Mouse (Mus musculus): ENCODE data around the gene Olfr9. TPM values are rescaled to one million over a fixed set of nuclear protein-coding genes. Genes with fewer than 3 reads are reported as not detected.

Olfr9 gene
- not detected in 2 replicates for polyA plus RNA-seq (2012; rRNA removed; ENCODE audit: low replicate concordance)

DNA sequence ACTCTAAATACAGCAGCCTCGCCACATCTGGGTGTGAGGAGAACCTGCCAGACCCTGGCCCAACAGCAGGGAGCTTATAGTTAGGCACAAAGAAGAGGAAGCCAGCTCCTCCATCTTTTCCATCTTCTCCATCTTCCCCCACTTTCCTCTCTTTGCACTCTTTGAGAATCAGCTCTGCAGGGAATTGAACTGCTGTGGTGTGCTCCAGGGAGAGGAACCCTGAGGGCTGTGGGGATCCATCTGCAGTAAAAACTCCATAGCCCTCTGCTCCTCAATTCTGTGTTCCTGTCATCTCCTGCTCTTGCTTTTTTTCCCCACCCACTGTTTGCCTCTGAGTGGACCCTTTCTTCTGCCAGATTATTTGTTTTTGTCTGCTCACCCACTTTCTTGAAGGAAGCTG lies at the start of gene Olfr9:
Olfr9 (plus strand) TSS at position 301 of the 400 bp plus-strand sequence.

GRCm38 (mm10) chr10:128960590-128961584 lies 28.3 kb upstream of the Olfr9 start, which contains the start of gene Mettl7b:
Gene Mettl7b (minus strand): TSS chr10:128960988.

DNA sequence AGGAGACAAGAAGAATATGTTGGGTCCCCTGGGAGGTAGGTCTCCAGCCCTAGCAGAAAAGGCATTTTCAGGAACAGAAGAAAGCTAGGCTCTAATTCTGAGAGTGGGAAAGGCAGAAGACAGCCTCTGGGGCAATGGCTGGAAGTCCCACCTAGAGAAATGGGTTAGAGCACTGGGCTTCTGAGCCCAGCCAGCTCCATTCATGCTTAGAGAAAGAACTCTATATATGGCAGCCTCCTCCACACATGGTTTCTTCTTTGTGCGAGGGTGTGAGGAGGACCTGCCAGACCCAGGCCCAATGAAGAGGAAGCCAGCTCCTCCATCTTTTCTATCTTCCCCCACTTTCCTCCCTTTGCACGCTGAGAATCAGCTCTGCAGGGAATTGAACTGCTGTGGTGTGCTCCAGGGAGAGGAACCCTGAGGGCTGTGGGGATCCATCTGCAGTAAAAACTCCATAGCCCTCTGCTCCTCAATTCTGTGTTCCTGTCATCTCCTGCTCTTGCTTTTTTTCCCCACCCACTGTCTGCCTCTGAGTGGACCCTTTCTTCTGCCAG lies 21.1 kb downstream of the Olfr9 start, which contains the start of gene Olfr763:
Olfr763 (plus strand) TSS at position 504 of the 554 bp plus-strand sequence.

GRCm38 (mm10) chr10:129039796-129040195 lies 50.6 kb downstream of the Olfr9 start, which contains the start of gene Olfr764-ps1:
Gene Olfr764-ps1 (minus strand): TSS chr10:129039896.

Other genes with a start within 250 kb of the Olfr9 start
- 34.6 and 50.5 TPM in 2 replicates for gene Dgka, start 244.6 kb upstream of the Olfr9 start, polyA plus RNA-seq (2012; rRNA removed; ENCODE audit: low replicate concordance)
- gene Pym1, start 241.5 kb upstream of the Olfr9 start, polyA plus RNA-seq (2012; rRNA removed; ENCODE audit: low replicate concordance), result 16.5 and 19.9 TPM in 2 replicates
- 0.55 and 1.0 TPM in 2 replicates for gene Mmp19, start 198.5 kb upstream of the Olfr9 start, polyA plus RNA-seq (2012; rRNA removed; ENCODE audit: low replicate concordance)
- 7.2 and 12.6 TPM in 2 replicates for gene Dnajc14, start 185.4 kb upstream of the Olfr9 start, polyA plus RNA-seq (2012; rRNA removed; ENCODE audit: low replicate concordance)
- 7.6 and 10.1 TPM in 2 replicates for gene Tmem198b, start 185.1 kb upstream of the Olfr9 start, polyA plus RNA-seq (2012; rRNA removed; ENCODE audit: low replicate concordance)
- gene Sarnp, start 172.1 kb upstream of the Olfr9 start, polyA plus RNA-seq (2012; rRNA removed; ENCODE audit: low replicate concordance), result 0.52 and 0.97 TPM in 2 replicates
- 47.6 and 49.5 TPM in 2 replicates for gene Ormdl2, start 167.8 kb upstream of the Olfr9 start, polyA plus RNA-seq (2012; rRNA removed; ENCODE audit: low replicate concordance)
- 0.36 and 0.58 TPM in 2 replicates for gene Gdf11, start 97.7 kb upstream of the Olfr9 start, polyA plus RNA-seq (2012; rRNA removed; ENCODE audit: low replicate concordance)
- 52.9 and 71.0 TPM in 2 replicates for gene Cd63, start 88.4 kb upstream of the Olfr9 start, polyA plus RNA-seq (2012; rRNA removed; ENCODE audit: low replicate concordance)
- gene Rdh5, start 66.5 kb upstream of the Olfr9 start, polyA plus RNA-seq (2012; rRNA removed; ENCODE audit: low replicate concordance), result 32.9 and 39.5 TPM in 2 replicates
- gene Bloc1s1, start 65.4 kb upstream of the Olfr9 start, polyA plus RNA-seq (2012; rRNA removed; ENCODE audit: low replicate concordance), result 74.1 and 80.1 TPM in 2 replicates
- gene Itga7, start 55.6 kb upstream of the Olfr9 start, polyA plus RNA-seq (2012; rRNA removed; ENCODE audit: low replicate concordance), result 10.0 and 17.7 TPM in 2 replicates
- 35.7 and 44.8 TPM in 2 replicates for gene Mettl7b, start 28.4 kb upstream of the Olfr9 start, polyA plus RNA-seq (2012; rRNA removed; ENCODE audit: low replicate concordance)
- 0.04 TPM in 1 of 2 replicates, not detected in the other for gene Olfr763, start 21.4 kb downstream of the Olfr9 start, polyA plus RNA-seq (2012; rRNA removed; ENCODE audit: low replicate concordance)
- not detected in 2 replicates for gene Olfr764-ps1, start 50.5 kb downstream of the Olfr9 start, polyA plus RNA-seq (2012; rRNA removed; ENCODE audit: low replicate concordance)
- not detected in 2 replicates for gene Olfr765, start 60.6 kb downstream of the Olfr9 start, polyA plus RNA-seq (2012; rRNA removed; ENCODE audit: low replicate concordance)
- gene Olfr766-ps1, start 79.5 kb downstream of the Olfr9 start, polyA plus RNA-seq (2012; rRNA removed; ENCODE audit: low replicate concordance), result not detected in 2 replicates
- gene Olfr767, start 93.5 kb downstream of the Olfr9 start, polyA plus RNA-seq (2012; rRNA removed; ENCODE audit: low replicate concordance), result not detected in 2 replicates
- gene Olfr768, start 109.9 kb downstream of the Olfr9 start, polyA plus RNA-seq (2012; rRNA removed; ENCODE audit: low replicate concordance), result not detected in 2 replicates
- not detected in 2 replicates for gene Olfr769, start 128.4 kb downstream of the Olfr9 start, polyA plus RNA-seq (2012; rRNA removed; ENCODE audit: low replicate concordance)
- not detected in 2 replicates for gene Olfr770, start 149.6 kb downstream of the Olfr9 start, polyA plus RNA-seq (2012; rRNA removed; ENCODE audit: low replicate concordance)
- not detected in 2 replicates for gene Olfr771, start 175.3 kb downstream of the Olfr9 start, polyA plus RNA-seq (2012; rRNA removed; ENCODE audit: low replicate concordance)
- gene Olfr772, start 188.5 kb downstream of the Olfr9 start, polyA plus RNA-seq (2012; rRNA removed; ENCODE audit: low replicate concordance), result not detected in 2 replicates
- not detected in 2 replicates for gene Olfr773, start 198.0 kb downstream of the Olfr9 start, polyA plus RNA-seq (2012; rRNA removed; ENCODE audit: low replicate concordance)
- gene Olfr774, start 246.8 kb downstream of the Olfr9 start, polyA plus RNA-seq (2012; rRNA removed; ENCODE audit: low replicate concordance), result not detected in 2 replicates

Measured in duodenum, adult 2 months (tissue).